Mouse (Mus musculus) kidney, adult 18-20 months (tissue): ENCODE data around the gene Asic5.

Source experiments
- DNase-seq: peaks from one replicate; pipeline ENCODE4 v3.0.0; 2021

Asic5 gene

GRCm38 (mm10) chr3:81981990-81982389 lies at the start of gene Asic5:
TSS of gene Asic5 (plus strand) at chr3:81982290.
- no peak for DNase-seq

- no peak for DNase-seq
These were observed 48.7 kb upstream of the Asic5 start for GRCm38 (mm10) chr3:81933348-81933747.

- DNase-seq: no peak
These were observed 43.2 kb upstream of the Asic5 start for GRCm38 (mm10) chr3:81938924-81939323.

- no peak for DNase-seq
These were observed 39.7 kb upstream of the Asic5 start for GRCm38 (mm10) chr3:81942341-81942740.

GRCm38 (mm10) chr3:81943097-81943496 lies 39.0 kb upstream of the Asic5 start:
- no peak for DNase-seq

- no peak for DNase-seq
These were observed 37.2 kb upstream of the Asic5 start for GRCm38 (mm10) chr3:81944851-81945393.

- no peak for DNase-seq
These were observed 33.0 kb upstream of the Asic5 start for GRCm38 (mm10) chr3:81949048-81949447.

- no peak for DNase-seq
These were observed 30.3 kb upstream of the Asic5 start for GRCm38 (mm10) chr3:81951785-81952184.

GRCm38 (mm10) chr3:81957484-81957883 lies 24.6 kb upstream of the Asic5 start:
- no peak for DNase-seq

GRCm38 (mm10) chr3:81961336-81961735 lies 20.8 kb upstream of the Asic5 start:
- DNase-seq: no peak

- DNase-seq: no peak
These were observed 18.3 kb upstream of the Asic5 start for GRCm38 (mm10) chr3:81963768-81964167.

GRCm38 (mm10) chr3:81964596-81964995 lies 17.5 kb upstream of the Asic5 start:
- DNase-seq: no peak

GRCm38 (mm10) chr3:81975607-81976006 lies 6.5 kb upstream of the Asic5 start:
- no peak for DNase-seq

GRCm38 (mm10) chr3:81976102-81976501 lies 6.0 kb upstream of the Asic5 start, which contains the start of gene Tdo2:
TSS of gene Tdo2 (minus strand) at chr3:81976202.
- no peak for DNase-seq

- no peak for DNase-seq
These were observed 514 bp upstream of the Asic5 start for GRCm38 (mm10) chr3:81981576-81981975.

- DNase-seq: no peak
These were observed 1.2 kb downstream of the Asic5 start for GRCm38 (mm10) chr3:81983120-81983895.

- DNase-seq: no peak
These were observed 3.0 kb downstream of the Asic5 start for GRCm38 (mm10) chr3:81985100-81985499.

- no peak for DNase-seq
These were observed 4.0 kb downstream of the Asic5 start for GRCm38 (mm10) chr3:81986103-81986502.

- DNase-seq: no peak
These were observed 5.5 kb downstream of the Asic5 start for GRCm38 (mm10) chr3:81987628-81988027.

- DNase-seq: no peak
These were observed 7.6 kb downstream of the Asic5 start for GRCm38 (mm10) chr3:81989692-81990141.

GRCm38 (mm10) chr3:81990531-81990930 lies 8.4 kb downstream of the Asic5 start:
- no peak for DNase-seq

- no peak for DNase-seq
These were observed 13.3 kb downstream of the Asic5 start for GRCm38 (mm10) chr3:81995371-81995770.

- no peak for DNase-seq
These were observed 13.9 kb downstream of the Asic5 start for GRCm38 (mm10) chr3:81995988-81996387.

GRCm38 (mm10) chr3:82007002-82007401 lies 24.9 kb downstream of the Asic5 start:
- DNase-seq: no peak
